Mouse (Mus musculus): ENCODE measurements at regions not wholly inside any gene's neighbourhood (a gene's known extent, or its start where the extent isn't known, plus 50 kb on each side); places are given as distances from the start of the nearest gene placed in this dataset.

DNA sequence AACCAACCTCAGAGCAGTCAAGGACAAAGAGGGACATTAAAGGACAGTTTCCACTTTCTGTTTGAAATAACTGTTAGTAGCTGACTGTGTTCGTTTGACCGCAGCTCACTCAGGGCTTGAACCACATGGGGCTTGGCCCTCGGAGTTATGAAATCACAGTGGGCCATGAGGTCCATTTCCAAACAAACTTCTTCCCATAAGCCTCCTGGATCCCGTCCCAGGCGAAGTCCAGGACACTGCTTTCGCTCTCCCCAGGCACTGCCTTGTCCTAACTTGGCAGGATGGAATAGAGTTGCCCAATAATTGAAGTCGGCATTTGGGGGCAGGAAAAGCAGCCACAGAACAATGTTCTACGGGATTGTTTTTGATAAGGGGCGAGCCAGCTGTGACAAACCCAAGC, 188.1 kb upstream of the Zfp637 start:
- TF ChIP-seq POLR2A (IDR thresholded peaks at IDR 0.05; ENCODE audit: borderline replicate concordance, low read depth, low read length) (no peak), CTCF (IDR thresholded peaks at IDR 0.05; ENCODE audit: low read depth, low read length) (no peak)
